8 mouse cellular contexts compared by ENCODE assay signal in the genomic region with DNA sequence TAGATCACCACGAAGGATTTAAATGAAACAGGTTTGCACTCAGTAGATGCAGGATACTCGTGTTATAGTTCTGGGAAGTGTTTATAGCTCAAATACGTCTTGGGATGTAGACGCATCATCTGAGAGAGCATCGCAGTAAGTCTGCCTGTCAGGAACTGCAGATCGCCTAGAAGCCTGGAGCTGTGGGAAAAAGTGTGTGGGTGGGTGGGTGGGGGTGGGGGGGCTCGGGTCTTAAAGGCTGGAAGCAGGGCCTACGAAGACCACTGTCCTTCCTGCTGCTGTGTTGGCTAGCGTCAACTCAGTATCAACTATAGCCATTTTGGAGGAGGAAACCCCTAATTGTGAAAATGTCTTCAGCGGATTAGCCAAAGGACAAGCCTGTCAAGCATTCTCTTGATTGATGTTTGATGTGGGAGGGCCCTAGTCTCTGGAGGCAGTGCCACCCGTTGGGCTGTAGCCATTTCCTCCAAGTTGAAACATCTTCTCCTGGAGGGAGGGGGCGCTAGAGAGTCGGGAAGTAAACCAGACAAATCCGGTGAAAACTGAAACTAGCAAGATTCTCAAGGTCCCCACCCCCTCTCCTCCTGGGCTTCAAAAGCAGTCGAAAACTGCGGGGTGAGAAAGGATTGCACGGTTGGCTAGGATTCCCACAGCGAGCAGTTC. TPM values are rescaled to one million over a fixed set of nuclear protein-coding genes. Genes with fewer than 3 reads are reported as not detected.
A peak's percentile ranks its signal among the peaks of the same experiment; 100 is the strongest.
DNase-seq lines count a peak whose midpoint lies in the region; ATAC-seq and TF ChIP-seq lines count a peak whose summit lies in the region.

A gene (plus strand): TSS at position 585 of the 663 bp plus-strand sequence.

- H3K36me3 ChIP-seq in hindbrain, postnatal 0 days (ENCODE audit: insufficient read depth, low read length), result no peaks in the 10 kb centered on the region

- peak within 1 kb of the TSS; percentile 24 for H3K4me3 ChIP-seq in hindbrain, postnatal 0 days (ENCODE audit: low read length)

- no peaks in the 10 kb centered on the region for H3K27me3 ChIP-seq in hindbrain, postnatal 0 days (ENCODE audit: insufficient read depth, low read length)

- 28% methylated on average over 18 of the region's 18 CpGs for WGBS in hindbrain, postnatal 0 days

- peak; percentile 12 for DNase-seq in adipocyte (ENCODE audit: low spot score)
- DNase-seq in gastrocnemius, adult 8-10 months (ENCODE audit: low spot score in 2 of 2), result peak; percentile 72 to 74
- DNase-seq in hindbrain, postnatal 0 days (ENCODE audit: low spot score), result peak; percentile 86
- peak; percentile 93 to 95 for DNase-seq in left cerebral cortex, adult 18-20 months (ENCODE audit: low spot score in 2 of 2)
- peak; percentile 89 to 94 for DNase-seq in lung, postnatal 4 days
- DNase-seq in retina, postnatal 7 days (ENCODE audit: low read depth, low spot score), result peak; percentile 44
- peak; percentile 52 to 75 for DNase-seq in urinary bladder, adult 18-20 months (ENCODE audit: low spot score in 2 of 2)

- H3K27ac ChIP-seq in hindbrain, postnatal 0 days, result peak within 1 kb of the TSS; percentile 56

- no peaks in the 10 kb centered on the region for H3K4me1 ChIP-seq in hindbrain, postnatal 0 days (ENCODE audit: insufficient read depth, low read length)

- H3K9ac ChIP-seq in hindbrain, postnatal 0 days (replicated peaks; ENCODE audit: low read length), result peak within 1 kb of the TSS; percentile 44; the same call in 1 of the 2 replicates

- TF ChIP-seq CTCF in hindbrain, postnatal 0 days (IDR thresholded peaks at IDR 0.05; ENCODE audit: low read depth), result peak; percentile 69

- peak within 1 kb of the TSS; percentile 47 for H3K4me2 ChIP-seq in hindbrain, postnatal 0 days (ENCODE audit: low read depth, low read length)

- H3K9me3 ChIP-seq in hindbrain, postnatal 0 days (ENCODE audit: low read length), result no peaks in the 10 kb centered on the region

- peak; percentile 99 for ATAC-seq in common myeloid progenitor, adult 5-6 weeks (replicated peaks; ENCODE audit: low read depth, poor library complexity, severe bottlenecking)
- ATAC-seq in hindbrain, postnatal 0 days, result peak; percentile 94

RNA-seq across cellular contexts. Expression of the gene that starts here (rescaled TPM):
- total RNA-seq in common myeloid progenitor, adult 5-6 weeks (2017), result 9.7 and 14.1 TPM in 2 replicates
- total RNA-seq in gastrocnemius, adult 8-10 months (2022), result 1 to 10 TPM in 2 of 4 experiments, under 1 TPM in 2; 0.73 to 1.2 (median 1.0) TPM
- 8.8 and 18.0 TPM in 2 replicates for total RNA-seq in hindbrain, postnatal 0 days (2014; rRNA removed)
- polyA plus RNA-seq in hindbrain, postnatal 0 days (2015; fragmentation: Nextera tagmentation; extraction: Ambion mirVana), result 11.2 and 12.2 TPM in 2 replicates
- 10 to 100 TPM; 14.1 to 14.4 TPM for total RNA-seq in left cerebral cortex, adult 18-20 months (2021)

Comparison
In these comparisons a context has a peak if more than half of its experiments do, and no peak if none do; other contexts are left out.
1. Peak in every context shown above with its lines: DNase-seq, ATAC-seq, H3K4me3 ChIP-seq and H3K27ac ChIP-seq.
2. DNase-seq: peak in every context shown above with its lines; median percentile 94 in left cerebral cortex, adult 18-20 months; 92 in lung, postnatal 4 days; 86 in hindbrain, postnatal 0 days; 73 in gastrocnemius, adult 8-10 months; 64 in urinary bladder, adult 18-20 months; 44 in retina, postnatal 7 days; 12 in adipocyte.